Mouse (Mus musculus) CD4-positive naive resting alpha-beta T cell, adult 57 days (primary cell): Measurements from ENCODE around the gene Gm47985. TPM values are rescaled to one million over a fixed set of nuclear protein-coding genes. Genes with fewer than 3 reads are reported as not detected.

Experiments
- total RNA-seq: library from RNA; stranded (reverse); gene quantifications from one replicate; pipeline ENCODE4 v1.2.4, GENCODE M21; 2023

Gene Gm47985
- 0.47 TPM for total RNA-seq

DNA sequence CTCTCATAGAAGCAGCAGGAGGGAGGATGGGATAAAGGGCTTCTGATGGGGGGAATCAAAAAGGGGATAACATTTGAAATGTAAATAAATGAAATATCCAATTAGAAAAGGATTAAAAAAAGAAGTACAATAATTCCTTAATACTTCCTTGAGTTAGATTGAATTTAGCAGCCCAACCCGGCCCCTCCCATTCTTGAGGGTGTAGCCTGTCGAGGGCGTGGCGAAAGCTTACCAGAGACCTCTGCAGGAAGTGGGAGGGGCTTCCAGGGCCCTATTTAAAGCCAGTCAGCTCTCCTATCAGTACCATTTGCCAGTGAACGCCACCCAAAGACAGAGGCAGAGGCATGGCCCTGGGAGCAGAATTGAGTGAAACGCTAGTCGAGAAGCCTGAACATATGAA lies at the start of gene Gm47985:
Gene Gm47985 (plus strand): TSS at position 272 of the 400 bp plus-strand sequence.

DNA sequence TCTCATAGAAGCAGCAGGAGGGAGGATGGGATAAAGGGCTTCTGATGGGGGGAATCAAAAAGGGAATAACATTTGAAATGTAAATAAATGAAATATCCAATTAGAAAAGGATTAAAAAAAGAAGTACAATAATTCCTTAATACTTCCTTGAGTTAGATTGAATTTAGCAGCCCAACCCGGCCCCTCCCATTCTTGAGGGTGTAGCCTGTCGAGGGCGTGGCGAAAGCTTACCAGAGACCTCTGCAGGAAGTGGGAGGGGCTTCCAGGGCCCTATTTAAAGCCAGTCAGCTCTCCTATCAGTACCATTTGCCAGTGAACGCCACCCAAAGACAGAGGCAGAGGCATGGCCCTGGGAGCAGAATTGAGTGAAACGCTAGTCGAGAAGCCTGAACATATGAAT lies 9.7 kb downstream of the Gm47985 start, which contains the start of gene Gm8947:
Gene Gm8947 (plus strand): TSS at position 302 of the 400 bp plus-strand sequence.

DNA sequence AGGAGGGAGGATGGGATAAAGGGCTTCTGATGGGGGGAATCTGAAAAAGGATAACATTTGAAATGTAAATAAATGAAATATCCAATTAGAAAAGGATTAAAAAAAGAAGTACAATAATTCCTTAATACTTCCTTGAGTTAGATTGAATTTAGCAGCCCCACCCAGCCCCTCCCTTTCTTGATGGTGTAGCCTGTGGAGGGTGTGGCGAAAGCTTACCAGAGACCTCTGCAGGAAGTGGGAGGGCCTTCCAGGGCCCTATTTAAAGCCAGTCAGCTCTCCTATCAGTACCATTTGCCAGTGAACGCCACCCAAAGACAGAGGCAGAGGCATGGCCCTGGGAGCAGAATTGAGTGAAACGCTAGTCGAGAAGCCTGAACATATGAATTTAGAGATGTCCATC lies 15.8 kb downstream of the Gm47985 start, which contains the start of gene Gm47995:
Gene Gm47995 (plus strand): TSS at position 329 of the 400 bp plus-strand sequence.

DNA sequence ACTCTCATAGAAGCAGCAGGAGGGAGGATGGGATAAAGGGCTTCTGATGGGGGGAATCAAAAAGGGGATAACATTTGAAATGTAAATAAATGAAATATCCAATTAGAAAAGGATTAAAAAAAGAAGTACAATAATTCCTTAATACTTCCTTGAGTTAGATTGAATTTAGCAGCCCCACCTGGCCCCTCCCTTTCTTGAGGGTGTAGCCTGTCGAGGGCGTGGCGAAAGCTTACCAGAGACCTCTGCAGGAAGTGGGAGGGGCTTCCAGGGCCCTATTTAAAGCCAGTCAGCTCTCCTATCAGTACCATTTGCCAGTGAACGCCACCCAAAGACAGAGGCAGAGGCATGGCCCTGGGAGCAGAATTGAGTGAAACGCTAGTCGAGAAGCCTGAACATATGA lies 21.5 kb downstream of the Gm47985 start, which contains the start of gene 3110040M04Rik:
Gene 3110040M04Rik (plus strand): TSS at position 304 of the 400 bp plus-strand sequence.

DNA sequence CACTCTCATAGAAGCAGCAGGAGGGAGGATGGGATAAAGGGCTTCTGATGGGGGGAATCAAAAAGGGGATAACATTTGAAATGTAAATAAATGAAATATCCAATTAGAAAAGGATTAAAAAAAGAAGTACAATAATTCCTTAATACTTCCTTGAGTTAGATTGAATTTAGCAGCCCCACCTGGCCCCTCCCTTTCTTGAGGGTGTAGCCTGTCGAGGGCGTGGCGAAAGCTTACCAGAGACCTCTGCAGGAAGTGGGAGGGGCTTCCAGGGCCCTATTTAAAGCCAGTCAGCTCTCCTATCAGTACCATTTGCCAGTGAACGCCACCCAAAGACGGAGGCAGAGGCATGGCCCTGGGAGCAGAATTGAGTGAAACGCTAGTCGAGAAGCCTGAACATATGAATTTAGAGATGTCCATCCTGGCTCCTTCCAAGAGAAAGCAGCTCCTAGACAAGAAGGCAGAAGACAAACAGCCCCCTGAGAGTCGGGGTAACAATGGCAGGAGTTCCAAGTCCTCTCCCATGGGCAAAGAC lies 27.6 kb downstream of the Gm47985 start, which contains the start of gene Gm47996:
Gene Gm47996 (plus strand): TSS at position 308 of the 532 bp plus-strand sequence.

Other genes with a start within 250 kb of the Gm47985 start
- 0.24 TPM for gene Hmcn1, start 189.1 kb upstream of the Gm47985 start, total RNA-seq
- not detected for gene Gm8947, start 9.8 kb downstream of the Gm47985 start, total RNA-seq
- gene Gm47995, start 15.9 kb downstream of the Gm47985 start, total RNA-seq, result not detected
- gene 3110040M04Rik, start 21.6 kb downstream of the Gm47985 start, total RNA-seq, result not detected
- gene Gm47996, start 27.6 kb downstream of the Gm47985 start, total RNA-seq, result not detected
- 224 TPM for gene Ivns1abp, start 161.9 kb downstream of the Gm47985 start, total RNA-seq
- 59.9 TPM for gene Swt1, start 245.9 kb downstream of the Gm47985 start, total RNA-seq
- 32.8 TPM for gene Trmt1l, start 246.0 kb downstream of the Gm47985 start, total RNA-seq